Mouse (Mus musculus) spleen, adult 2 months (tissue): ENCODE data around the gene Cxxc4.

Experiments used
- CTCF ChIP-seq: fragments of 200-500 bp; IDR thresholded peaks from 2 replicates; pipeline ENCODE4 v1.5.1; 2011; ENCODE audit warnings: mild to moderate bottlenecking, inconsistent platforms; ENCODE audit not compliant: insufficient read depth, insufficient read length, insufficient replicate concordance; ENCODE audit errors: extremely low read depth
- POLR2A ChIP-seq: fragments of 200-500 bp; IDR thresholded peaks from 2 replicates; pipeline ENCODE4 v1.6.1; 2011; ENCODE audit warnings: low read depth, low read length, inconsistent platforms

- TF ChIP-seq CTCF (no peak), POLR2A (no peak)
Measured at GRCm38 (mm10) chr3:134307801-134308200, 71.5 kb downstream of the Cxxc4 start.
